ENCODE assay signal across 16 mouse cellular contexts in the genomic region with DNA sequence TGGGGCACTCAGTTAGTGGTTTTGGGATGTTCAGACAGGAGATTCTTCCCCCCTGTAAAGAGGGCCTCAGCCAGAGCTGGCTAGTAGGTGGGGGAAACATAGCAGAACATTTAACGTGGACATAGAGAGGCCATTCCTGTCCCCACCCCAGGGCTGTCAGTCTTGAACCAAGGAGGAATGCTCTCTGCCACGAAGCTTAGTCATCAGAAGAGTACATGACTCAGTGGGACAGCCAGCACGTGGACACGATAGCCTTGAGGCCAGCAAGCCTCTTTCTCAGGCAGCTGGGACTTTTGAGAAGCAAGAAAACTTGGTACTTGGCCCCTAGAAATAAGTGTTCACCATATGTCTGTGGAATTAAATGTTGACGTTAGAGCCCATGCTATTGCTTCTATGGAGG. TPM values are rescaled to one million over a fixed set of nuclear protein-coding genes. Genes with fewer than 3 reads are reported as not detected.
DNase-seq lines count a peak whose midpoint lies in the region; ATAC-seq and TF ChIP-seq lines count a peak whose summit lies in the region.
"Had no signal": no experiment of that assay in that cellular context is flagged by ENCODE, and none has a peak within 500 bp of the region (broad histone marks: within the 10 kb centered on the region; RNA-seq: fewer than 3 reads in every experiment).

No protein-coding gene starts in this region.

- TF ChIP-seq POLR2A in thymus, adult 2 months (IDR thresholded peaks at IDR 0.05; ENCODE audit: control insufficient read depth, extremely low read depth, insufficient read depth, low read length, poor library complexity), result no peak

- H3K4me2 ChIP-seq in heart, embryonic 11.5 days, result no peak overlapping the region
- no peak overlapping the region for H3K4me2 ChIP-seq in hindbrain, embryonic 11.5 days (replicated peaks; ENCODE audit: low read depth, low read length)
- H3K4me2 ChIP-seq: limb, embryonic 12.5 days had no signal

- 57% methylated on average over 5 of the region's 5 CpGs for WGBS in heart, embryonic 11.5 days (ENCODE audit: insufficient replicate concordance)
- WGBS in thymus, adult 2 months, result 91% methylated on average over 5 of the region's 5 CpGs
- WGBS in hindbrain, embryonic 11.5 days, result 82% methylated on average over 5 of the region's 5 CpGs

- peaks cover 40% of the 10 kb centered on the region for H3K4me1 ChIP-seq in heart, embryonic 11.5 days (ENCODE audit: control insufficient read depth, insufficient read depth, low read length)
- peaks cover 64% of the 10 kb centered on the region for H3K4me1 ChIP-seq in thymus, adult 2 months (replicated peaks; ENCODE audit: control insufficient read depth, insufficient read depth, low read length)
- H3K4me1 ChIP-seq in hindbrain, embryonic 11.5 days (replicated peaks; ENCODE audit: control insufficient read depth, insufficient read depth, low read length), result no peaks in the 10 kb centered on the region

- H3K36me3 ChIP-seq in heart, embryonic 11.5 days (ENCODE audit: control insufficient read depth, insufficient read depth, low read length), result peaks cover 6% of the 10 kb centered on the region; the same call in 1 of the 2 replicates
- H3K36me3 ChIP-seq in thymus, adult 2 months (ENCODE audit: control insufficient read depth, insufficient read depth, low read length), result peaks cover 32% of the 10 kb centered on the region
- no peaks in the 10 kb centered on the region for H3K36me3 ChIP-seq in hindbrain, embryonic 11.5 days (ENCODE audit: control insufficient read depth, insufficient read depth, low read length)

- H3K27ac ChIP-seq in heart, embryonic 11.5 days (ENCODE audit: low read depth, low read length), result no peak overlapping the region
- peak overlapping the region; percentile 2; the same call in 1 of the 2 replicates for H3K27ac ChIP-seq in thymus, adult 2 months (ENCODE audit: control insufficient read depth, insufficient read depth, low read length)
- H3K27ac ChIP-seq in hindbrain, embryonic 11.5 days (ENCODE audit: low read depth, low read length), result no peak overlapping the region
- H3K27ac ChIP-seq: limb, embryonic 12.5 days; midbrain, embryonic 10.5 days had no signal

- H3K4me3 ChIP-seq in heart, embryonic 11.5 days (ENCODE audit: low read depth, low read length), result no peak overlapping the region
- H3K4me3 ChIP-seq in thymus, adult 2 months (ENCODE audit: control insufficient read depth, insufficient read depth, low read length), result no peak overlapping the region
- no peak overlapping the region for H3K4me3 ChIP-seq in hindbrain, embryonic 11.5 days (ENCODE audit: low read depth, low read length)
- H3K4me3 ChIP-seq: limb, embryonic 12.5 days; midbrain, embryonic 10.5 days had no signal

- H3K9me3 ChIP-seq in heart, embryonic 11.5 days (replicated peaks; ENCODE audit: control insufficient read depth, low read length), result no peaks in the 10 kb centered on the region
- no peaks in the 10 kb centered on the region for H3K9me3 ChIP-seq in hindbrain, embryonic 11.5 days (ENCODE audit: control insufficient read depth, low read length)
- H3K9me3 ChIP-seq: limb, embryonic 12.5 days; midbrain, embryonic 10.5 days had no signal

- no peaks in the 10 kb centered on the region for H3K27me3 ChIP-seq in heart, embryonic 11.5 days (ENCODE audit: control insufficient read depth, insufficient read depth, low read length)
- H3K27me3 ChIP-seq in thymus, adult 2 months (ENCODE audit: control insufficient read depth, insufficient read depth, low read length), result no peaks in the 10 kb centered on the region
- no peaks in the 10 kb centered on the region for H3K27me3 ChIP-seq in hindbrain, embryonic 11.5 days (ENCODE audit: control insufficient read depth, insufficient read depth, low read length)
- H3K27me3 ChIP-seq: limb, embryonic 12.5 days had no signal

- no peak for TF ChIP-seq CTCF in thymus, adult 2 months (IDR thresholded peaks at IDR 0.05; ENCODE audit: borderline replicate concordance, control insufficient read depth, extremely low read depth, insufficient read depth, low read length, poor library complexity)

- no peak for DNase-seq in heart, postnatal 10 days
- DNase-seq in thymus, adult 2 months, result no peak
- DNase-seq in thymus, postnatal 14 days, result no peak
- DNase-seq in adrenal gland, postnatal 14 days, result peak; percentile 74
- no peak for DNase-seq in hindbrain, embryonic 11.5 days (ENCODE audit: low spot score)
- DNase-seq in kidney, postnatal 36 days, result no peak
- DNase-seq: cerebellum, postnatal 36 days; forebrain, postnatal 0 days; gastrocnemius, postnatal 25 days; kidney, adult 8-10 months; lung, postnatal 10 days had no signal

- no peak for ATAC-seq in heart, embryonic 11.5 days (replicated peaks; ENCODE audit: insufficient number of reproducible peaks, low FRiP score, low TSS enrichment)
- ATAC-seq in hindbrain, embryonic 11.5 days (ENCODE audit: low FRiP score), result no peak
- ATAC-seq: forebrain, postnatal 0 days; hindbrain, embryonic 16.5 days had no signal

- 0 out of 2 replicates have a peak overlapping the region, but pooled peaks have one; percentile 5 for H3K9ac ChIP-seq in heart, embryonic 11.5 days (ENCODE audit: low read depth, low read length)
- no peak overlapping the region for H3K9ac ChIP-seq in hindbrain, embryonic 11.5 days (ENCODE audit: low read depth, low read length)
- H3K9ac ChIP-seq: forebrain, postnatal 0 days; limb, embryonic 12.5 days had no signal

- intact Hi-C loops in heart, postnatal 10 days (cut with DNase I), result no loop called here

RNA-seq across cellular contexts. Expression of gene Cox4i2, which starts 28.7 kb away (rescaled TPM):
- 22.4 and 22.5 TPM in 2 replicates for polyA plus RNA-seq in heart, embryonic 11.5 days (2014; fragmentation: Nextera tagmentation; extraction: Ambion mirVana)
- 10 to 100 TPM; 17.9 to 22.4 TPM for total RNA-seq in heart, postnatal 10 days (2021)
- polyA plus RNA-seq in thymus, adult 2 months (2012; rRNA removed), result 1.6 and 1.9 TPM in 2 replicates
- total RNA-seq in adrenal gland, postnatal 14 days (2021), result 6.3 and 7.7 TPM in 2 replicates
- 4.1 and 4.4 TPM in 2 replicates for polyA plus RNA-seq in hindbrain, embryonic 11.5 days (2014; fragmentation: Nextera tagmentation; extraction: Ambion mirVana)
- total RNA-seq: monocyte, adult 5-6 weeks had no signal

RNA-seq across cellular contexts. Expression of gene Id1, which starts 46.6 kb away (rescaled TPM):
- polyA plus RNA-seq in heart, embryonic 11.5 days (2014; fragmentation: Nextera tagmentation; extraction: Ambion mirVana), result 95.3 and 98.1 TPM in 2 replicates
- total RNA-seq in heart, postnatal 10 days (2021), result 10 to 100 TPM; 72.9 to 84.2 TPM
- polyA plus RNA-seq in thymus, adult 2 months (2012; rRNA removed), result 54.6 and 66.4 TPM in 2 replicates
- 136 and 138 TPM in 2 replicates for total RNA-seq in adrenal gland, postnatal 14 days (2021)
- polyA plus RNA-seq in hindbrain, embryonic 11.5 days (2014; fragmentation: Nextera tagmentation; extraction: Ambion mirVana), result 166 and 168 TPM in 2 replicates

RNA-seq across cellular contexts. Expression of gene Bcl2l1, which starts 48.9 kb away (rescaled TPM):
- 69.8 and 73.1 TPM in 2 replicates for polyA plus RNA-seq in heart, embryonic 11.5 days (2014; fragmentation: Nextera tagmentation; extraction: Ambion mirVana)
- 10 to 100 TPM; 40.0 to 72.4 TPM for total RNA-seq in heart, postnatal 10 days (2021)
- polyA plus RNA-seq in thymus, adult 2 months (2012; rRNA removed), result 205 and 207 TPM in 2 replicates
- 64.3 and 72.4 TPM in 2 replicates for total RNA-seq in adrenal gland, postnatal 14 days (2021)
- polyA plus RNA-seq in hindbrain, embryonic 11.5 days (2014; fragmentation: Nextera tagmentation; extraction: Ambion mirVana), result 129 and 134 TPM in 2 replicates
